Mouse (Mus musculus): ENCODE measurements around the gene AI661453. TPM values are rescaled to one million over a fixed set of nuclear protein-coding genes. Genes with fewer than 3 reads are reported as not detected.
"Not testable (repeated sequence)": the region's sequence is repeated elsewhere in the genome, so short reads cannot be mapped to it uniquely, and the experiment has no call there.

AI661453 gene
- polyA plus RNA-seq, 2 experiments from 2014 or later = not detected

DNA sequence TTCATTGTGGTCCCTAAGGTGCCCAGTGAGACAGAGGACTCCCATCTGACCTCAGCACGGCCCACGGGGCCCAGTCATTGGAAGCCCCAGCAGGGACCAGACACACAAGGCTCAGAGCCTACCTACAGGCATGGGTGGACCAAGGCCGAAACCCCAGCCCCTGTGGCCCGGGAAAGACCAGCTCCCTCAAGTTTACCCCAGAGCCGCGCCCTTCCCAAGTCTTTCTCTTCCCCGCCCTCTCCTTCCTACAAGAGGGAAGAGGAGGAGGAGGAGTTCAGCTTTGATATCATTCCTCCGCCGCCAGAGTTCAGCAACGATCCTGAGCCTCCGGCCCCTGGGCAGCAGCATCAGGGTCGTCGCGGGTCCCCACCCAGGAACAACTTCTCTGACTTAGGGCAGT, 31.6 kb downstream of the AI661453 start:
- ATAC-seq = no peak

DNA sequence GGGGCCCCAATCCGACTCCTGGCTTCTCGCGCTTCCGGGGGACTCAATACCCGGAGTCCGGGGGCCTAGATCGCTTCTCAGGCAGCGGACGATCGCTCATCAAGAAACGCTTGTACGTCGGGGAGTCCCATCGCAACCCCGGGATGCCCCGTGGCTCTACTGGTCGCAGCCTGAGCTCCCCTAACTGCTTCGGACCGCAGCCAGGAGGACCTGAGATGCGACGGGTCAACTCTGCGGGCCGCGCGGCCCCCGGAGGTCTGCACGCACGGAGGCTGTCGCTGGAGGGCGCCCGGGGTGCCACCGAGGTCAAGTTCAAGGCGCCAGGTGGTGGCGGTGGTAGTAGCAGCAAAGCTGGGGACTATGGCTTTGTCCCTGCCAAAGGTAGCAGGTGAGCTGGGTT, 32.1 kb downstream of the AI661453 start:
- no peak for ATAC-seq

DNA sequence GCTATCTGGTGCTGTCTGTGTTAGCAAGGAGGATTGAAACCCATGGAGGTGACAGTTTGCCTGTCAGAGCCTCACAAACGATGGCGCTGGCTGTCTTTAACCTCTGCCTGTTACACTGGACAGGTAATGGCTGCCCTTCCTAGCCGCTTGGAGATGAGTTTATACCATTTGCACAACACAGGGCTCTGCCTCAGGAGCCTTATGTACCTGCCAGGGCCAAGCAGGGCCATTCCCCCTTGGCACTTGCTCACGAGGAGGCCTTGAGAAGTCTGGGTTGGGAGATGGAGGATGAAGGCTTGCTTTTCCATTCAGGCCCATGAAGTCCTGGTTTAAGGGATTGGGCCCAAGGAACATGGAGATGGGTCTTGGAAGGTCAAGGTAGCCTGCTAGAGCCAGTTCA, 33.2 kb downstream of the AI661453 start:
- ATAC-seq = no peak

DNA sequence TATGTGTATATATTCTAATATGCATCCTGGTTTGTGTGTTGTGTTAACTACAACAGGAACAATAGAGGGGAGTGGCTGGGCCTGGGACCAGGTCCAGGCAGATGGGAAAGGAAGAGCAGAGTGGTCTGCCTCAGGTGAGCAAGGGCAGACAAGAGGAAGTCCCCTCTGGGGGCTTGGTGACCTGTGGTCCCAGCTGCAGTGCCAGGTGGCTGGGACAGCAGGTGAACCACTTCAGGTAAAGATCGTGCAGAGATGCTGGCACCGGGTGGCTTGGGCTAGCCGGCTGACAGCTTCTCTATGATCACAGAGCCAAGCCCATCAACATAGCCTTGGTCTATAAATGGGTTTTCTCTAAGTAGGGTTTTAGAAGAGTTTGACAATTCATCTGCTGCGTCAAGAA, 33.7 kb downstream of the AI661453 start:
- ATAC-seq = no peak

DNA sequence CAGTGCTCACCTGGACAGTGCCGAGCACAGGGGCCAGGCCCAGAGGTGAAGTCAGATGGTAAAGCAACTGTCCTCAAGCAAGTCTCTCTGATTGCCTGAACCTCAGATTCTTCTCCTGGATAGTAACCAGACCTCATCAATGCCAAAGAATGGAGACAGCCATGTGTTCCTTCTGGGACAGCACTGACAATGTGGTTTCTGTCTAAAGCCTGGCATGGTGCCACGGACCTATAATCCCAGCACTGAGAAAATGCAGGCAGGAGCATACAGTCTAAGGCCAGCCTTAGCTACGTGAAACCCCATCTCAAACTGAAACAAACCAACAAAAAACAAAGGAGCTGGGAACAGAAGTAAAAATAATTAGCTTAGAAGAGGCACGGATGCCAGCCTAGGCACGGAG, 34.3 kb downstream of the AI661453 start:
- ATAC-seq = no peak

DNA sequence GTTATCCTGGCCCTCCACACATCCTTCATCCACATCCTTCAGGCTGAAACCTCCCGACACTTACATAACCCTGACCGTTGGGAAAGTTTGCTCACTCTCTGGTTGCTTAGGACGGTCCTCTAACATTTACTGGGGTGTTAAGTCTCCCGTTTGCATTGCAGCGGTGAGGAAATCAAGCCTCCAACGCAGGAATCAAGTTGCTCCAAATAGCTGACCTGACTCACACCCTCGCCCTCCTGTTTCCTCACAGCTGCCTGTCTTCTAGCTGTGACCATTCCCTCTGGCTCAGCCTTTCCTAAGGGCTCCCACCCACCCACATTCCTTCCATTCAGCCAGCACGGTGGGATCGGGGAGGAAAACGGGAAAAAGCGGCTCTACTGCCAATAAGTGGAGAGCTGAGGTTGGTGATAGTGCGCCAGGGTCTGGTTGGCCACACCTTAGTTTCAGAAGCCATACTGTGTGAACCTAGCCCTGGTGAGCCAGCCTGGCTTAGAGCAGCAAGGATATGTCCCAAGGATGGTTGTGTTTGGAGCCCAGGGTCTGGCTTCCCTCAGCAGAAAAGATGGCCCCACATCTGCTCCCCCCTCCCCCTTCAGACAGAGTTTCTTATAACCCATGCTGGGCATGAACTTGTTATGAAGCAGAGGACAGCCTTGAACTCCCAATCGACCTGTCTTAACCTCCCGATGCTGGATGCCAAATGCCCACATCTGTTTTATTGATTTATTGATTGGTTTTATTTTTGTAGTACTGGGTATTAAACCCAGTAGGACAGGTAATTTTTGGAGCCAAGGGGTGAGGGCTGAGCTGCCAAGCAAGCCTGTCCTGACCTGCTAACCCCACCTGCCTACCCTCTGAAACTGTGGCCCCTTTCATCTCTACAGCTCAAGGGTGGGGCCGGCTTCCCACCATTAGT, 36.3 kb downstream of the AI661453 start:
- no peak for ATAC-seq

DNA sequence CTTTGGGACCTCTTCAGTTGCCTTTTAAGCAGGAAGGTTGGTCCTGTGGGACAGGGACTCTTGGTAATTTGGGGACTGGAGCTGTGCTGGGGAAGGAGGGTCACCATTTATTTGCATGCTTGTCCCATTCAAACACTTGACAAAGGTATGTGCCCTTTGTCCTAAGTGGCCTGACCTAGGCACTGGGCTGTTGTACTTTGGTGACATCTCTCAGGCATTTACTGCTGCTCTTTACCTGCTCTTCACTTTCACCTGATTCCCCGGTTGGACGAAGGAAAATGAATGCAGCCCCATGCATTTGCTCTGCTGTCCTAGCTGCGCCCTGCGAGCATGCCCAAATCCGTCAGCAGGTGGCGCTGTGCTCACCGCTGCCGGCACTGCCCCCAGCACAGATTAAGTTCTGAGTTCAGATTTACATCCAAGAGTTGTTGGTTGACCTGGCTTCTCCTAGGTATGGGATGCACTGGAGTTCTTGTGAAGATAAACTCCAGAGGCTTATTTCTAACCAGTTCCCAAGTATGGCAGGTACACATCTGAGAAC, 37.1 kb downstream of the AI661453 start:
- peak; percentile 68 for ATAC-seq

DNA sequence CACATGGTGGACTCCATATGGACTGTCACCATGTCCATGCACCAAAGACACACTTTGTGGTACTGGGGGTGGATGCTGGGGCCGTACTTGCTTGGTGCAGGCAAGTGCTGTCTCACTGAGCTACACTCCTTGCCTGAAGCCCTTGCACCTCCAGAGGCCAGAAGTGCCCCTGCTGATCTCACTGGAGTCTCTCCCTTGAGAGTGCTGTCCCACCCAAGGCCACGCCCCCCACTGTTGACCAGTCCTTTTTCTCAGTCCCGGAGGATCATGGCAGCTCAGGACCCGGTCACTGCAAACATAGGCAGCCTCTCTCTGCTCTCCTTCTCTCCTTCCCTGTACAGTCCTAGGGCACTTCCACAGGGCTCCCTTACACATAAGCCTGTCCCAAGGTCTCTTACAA, 37.8 kb downstream of the AI661453 start:
- ATAC-seq = no peak

DNA sequence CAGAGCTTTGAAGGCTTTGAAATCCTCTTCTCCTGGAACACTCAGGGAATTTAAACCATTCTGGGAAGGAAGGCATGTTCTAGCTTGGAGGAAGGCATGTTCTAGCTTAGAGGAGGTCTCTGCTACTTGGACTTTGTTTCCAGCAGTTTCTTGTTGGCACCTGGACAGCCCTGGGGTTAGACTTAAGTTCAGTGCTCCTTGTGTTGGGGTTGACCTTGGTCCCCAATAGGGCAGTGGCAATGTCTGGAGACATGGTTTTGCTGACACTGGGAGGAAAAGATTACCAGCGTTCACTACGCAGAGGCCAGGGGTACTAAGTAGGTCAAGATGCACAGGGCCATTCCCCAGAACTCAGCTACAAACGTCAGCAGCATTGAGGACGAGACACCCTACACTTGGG, 38.8 kb downstream of the AI661453 start:
- no peak for ATAC-seq

DNA sequence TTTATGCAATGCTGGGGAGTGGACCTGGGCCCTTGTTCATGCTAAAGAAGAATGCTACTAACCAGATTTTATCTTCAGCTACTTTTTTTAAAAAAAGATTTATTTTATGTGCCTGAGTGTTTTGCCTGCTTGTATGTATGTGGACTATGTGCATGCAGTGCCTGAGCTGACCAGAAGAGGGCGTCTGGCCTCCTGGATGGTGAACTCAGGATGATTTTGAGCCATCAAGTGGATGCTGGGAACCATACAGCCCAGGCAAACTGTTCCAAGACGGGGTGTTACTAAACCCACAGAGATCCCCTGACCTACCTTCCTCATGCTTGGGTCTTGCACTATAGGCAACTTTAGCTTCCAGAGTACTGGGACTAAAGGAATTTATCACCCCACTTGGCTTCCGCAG, 39.3 kb downstream of the AI661453 start:
- no peak for ATAC-seq

DNA sequence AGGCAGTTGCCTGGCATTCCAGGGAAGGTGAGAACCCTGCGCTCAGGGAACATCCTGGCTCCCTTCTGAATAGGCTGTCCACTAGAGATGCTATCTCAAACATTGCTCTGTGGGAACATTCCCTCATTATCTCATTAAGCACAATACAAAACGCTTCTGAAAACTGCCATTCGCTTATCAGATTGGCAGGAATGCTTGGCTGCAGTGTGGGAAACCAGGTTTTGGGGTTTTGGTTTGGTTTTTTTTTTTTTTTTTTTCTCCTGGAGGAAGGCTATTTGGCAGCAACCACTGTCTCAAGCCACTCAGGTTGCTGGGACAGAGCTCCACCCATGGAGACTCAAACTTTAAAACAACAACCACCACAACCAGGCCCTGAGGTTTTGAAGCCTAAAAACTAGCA, 43.5 kb downstream of the AI661453 start:
- no peak for ATAC-seq

DNA sequence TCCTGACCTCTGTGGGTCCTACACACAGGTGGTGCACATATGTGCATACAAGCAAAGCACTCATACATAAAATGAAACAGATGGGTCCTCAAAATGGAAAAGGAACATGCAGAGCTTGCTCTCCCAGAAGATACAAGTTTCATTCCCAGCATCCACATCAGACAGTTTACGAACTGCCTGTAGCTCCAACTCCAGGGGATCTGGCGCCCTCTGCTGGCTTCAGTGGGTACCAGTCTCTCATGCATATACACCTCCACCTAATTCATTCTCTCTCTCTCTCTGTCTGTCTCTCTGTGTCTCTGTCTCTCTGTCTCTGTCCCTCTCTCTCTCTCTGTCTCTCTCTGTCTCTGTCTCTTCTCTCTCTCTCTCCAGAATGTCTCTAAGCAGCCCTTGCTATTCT, 46.0 kb downstream of the AI661453 start:
- no peak for ATAC-seq

DNA sequence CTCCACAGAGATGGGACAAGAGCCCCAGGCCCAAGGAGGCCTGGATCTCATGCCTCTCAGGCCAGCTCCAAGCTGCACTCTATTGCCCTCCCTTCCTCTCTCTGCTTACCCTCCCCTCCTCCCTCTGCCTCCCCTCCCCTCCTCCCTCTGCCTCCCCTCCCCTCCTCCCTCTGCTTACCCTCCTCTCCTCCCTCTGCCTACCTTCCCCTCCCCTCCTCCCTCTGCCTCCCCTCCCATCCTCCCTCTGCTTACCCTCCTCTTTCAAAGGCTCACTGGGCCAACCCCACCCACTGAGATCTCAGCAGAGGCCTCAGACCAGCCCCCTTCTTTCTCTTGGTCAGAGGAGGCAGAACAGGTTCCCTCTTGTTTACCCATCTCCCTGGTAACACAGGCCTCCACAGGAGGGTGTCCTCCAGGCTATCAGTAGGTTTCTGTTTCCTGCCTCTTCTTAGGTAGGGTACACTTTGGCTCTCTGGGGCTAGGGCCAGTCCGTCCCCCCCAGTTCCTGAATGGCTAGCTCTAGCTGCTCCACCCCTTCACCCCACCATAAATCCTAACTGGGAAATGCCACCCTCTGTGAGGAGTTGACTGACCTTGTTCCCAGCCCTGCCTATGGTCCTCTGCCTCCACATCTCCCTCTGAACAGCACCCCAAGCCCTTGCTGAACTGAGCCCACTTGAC, 48.0 kb downstream of the AI661453 start:
- ATAC-seq = peak; percentile 45

DNA sequence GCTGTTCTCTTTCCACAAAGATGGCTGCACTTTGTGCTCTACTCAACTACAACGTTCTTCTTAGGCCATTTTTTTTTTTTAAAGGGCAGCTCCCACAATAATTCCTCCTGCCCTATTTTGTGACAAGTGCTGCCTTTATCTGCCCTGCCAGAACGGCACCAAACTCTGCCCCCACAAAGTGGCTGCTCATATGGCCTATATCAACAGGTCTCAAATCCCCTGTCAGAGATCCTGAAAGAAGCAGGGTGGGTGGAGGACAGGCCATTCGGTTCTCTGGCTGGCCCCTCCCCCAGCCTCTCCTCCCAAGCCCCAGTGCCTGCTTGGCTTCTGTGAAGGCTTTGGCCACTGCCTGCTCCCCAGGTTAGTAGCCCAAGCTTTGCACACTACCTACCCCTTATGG, 48.6 kb downstream of the AI661453 start:
- no peak for ATAC-seq

DNA sequence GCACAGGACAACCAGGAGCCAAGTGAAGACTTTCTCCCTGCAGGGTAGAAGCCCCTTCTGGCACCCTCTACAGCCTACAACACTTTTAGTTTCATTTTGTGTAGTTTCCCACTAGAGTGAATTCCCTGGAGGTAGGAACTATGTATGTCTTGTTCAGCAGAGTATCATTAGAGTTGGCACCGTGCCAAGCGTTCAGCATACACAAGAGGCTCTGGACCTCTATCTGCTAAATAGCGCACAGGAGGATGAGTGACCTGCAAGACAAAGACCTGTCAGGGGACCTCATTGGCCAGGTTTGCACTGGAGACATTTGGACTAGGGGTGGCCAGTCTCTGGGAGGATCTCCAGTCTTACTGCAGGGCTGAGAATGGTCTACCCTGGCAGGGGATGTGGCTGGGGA, 49.4 kb downstream of the AI661453 start:
- no peak for ATAC-seq

DNA sequence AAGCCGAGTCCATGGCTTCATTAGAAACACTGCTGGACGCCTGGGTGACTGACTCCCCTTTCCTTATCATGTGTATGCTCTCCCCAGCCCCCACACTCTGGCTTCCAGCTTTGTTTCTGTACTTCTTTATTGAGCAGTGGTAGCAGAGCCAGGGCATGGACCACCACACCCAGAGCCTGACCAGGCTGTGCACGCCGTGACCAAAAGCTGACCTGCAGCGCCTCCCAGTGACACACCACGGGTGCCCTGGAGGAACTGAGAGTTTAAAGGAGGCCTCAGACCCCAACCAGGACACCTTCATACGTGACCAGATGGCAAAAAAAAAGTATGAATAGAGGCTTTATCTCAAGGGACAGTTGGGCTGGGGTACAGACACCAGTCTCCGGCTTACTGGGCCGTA, 54.4 kb downstream of the AI661453 start:
- no peak for ATAC-seq

DNA sequence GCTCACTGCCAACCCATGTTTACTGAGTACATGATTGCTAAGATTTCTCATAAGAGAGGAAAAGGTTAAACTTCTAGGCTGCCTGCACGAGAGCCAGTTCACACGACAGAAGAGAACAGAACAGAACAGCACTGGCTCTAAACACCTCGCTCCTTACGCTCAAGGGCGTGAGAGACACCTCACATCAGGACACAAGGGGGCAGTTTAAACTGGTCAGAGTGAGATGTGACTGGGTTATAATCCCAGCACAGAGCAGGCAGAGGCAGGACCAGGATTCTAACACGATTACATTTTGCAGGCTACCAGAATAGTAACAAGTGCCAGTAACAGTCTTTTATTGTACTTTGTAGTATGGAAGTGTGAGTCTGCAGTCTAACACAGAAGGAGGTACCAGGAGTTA, 56.3 kb downstream of the AI661453 start:
- no peak for ATAC-seq

DNA sequence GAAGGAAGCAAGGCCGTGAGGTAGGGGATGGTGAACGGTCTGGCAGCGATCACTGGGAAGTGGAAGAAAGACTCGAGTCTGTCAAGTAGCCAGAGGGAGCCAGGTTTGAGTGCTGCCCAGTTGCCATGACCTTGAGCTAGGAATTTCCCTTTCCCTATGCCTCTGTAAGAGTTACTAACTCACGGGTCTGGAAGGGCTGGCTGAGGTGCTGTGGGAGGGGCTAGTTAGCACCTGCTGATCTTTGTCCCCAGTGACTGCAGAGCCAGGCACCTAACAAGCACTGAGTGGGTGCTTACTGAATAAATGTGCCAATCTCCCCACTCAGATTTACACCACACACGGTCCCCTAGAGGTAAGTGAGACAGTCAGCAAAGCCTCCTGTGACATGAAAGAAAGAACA, 57.2 kb downstream of the AI661453 start:
- ATAC-seq = no peak

DNA sequence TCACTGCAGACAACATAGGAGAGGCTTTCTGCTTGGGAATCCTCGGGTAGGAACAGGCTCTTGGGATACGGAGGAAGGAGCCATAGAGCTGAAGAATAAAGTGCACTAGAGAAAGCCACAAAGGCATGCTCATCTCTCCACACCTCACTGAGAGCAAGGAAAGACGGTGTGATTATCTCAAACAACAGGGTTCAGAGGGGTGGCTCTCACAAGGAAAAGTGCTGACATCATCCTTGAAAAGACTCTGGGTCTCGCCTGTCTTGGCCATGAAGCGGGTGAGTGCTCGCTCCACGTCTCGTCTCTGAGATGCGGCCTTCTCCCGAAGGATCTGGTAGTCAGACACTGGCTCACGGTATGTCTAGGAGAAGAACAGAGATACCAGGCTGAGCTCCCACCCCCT, 57.7 kb downstream of the AI661453 start:
- no peak for ATAC-seq

DNA sequence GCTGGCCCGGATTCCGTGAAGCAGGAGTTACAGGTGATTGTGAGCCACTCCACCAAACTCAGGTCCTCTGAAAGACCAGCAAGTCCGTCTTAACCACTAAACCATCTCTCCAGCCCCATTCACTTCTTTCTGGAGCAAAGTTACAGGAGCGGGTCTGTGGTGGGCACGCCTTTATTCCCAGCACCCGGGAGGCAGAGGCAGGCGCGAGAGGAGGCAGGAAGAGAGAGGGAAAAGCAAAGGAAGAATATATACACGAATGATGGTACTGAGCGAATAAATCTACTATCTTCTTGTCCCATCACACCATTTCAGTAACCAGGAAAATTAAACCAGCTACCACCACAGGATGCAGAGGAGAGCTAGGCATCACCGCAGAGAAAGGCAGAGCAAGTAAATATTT, 65.1 kb downstream of the AI661453 start:
- ATAC-seq = no peak

DNA sequence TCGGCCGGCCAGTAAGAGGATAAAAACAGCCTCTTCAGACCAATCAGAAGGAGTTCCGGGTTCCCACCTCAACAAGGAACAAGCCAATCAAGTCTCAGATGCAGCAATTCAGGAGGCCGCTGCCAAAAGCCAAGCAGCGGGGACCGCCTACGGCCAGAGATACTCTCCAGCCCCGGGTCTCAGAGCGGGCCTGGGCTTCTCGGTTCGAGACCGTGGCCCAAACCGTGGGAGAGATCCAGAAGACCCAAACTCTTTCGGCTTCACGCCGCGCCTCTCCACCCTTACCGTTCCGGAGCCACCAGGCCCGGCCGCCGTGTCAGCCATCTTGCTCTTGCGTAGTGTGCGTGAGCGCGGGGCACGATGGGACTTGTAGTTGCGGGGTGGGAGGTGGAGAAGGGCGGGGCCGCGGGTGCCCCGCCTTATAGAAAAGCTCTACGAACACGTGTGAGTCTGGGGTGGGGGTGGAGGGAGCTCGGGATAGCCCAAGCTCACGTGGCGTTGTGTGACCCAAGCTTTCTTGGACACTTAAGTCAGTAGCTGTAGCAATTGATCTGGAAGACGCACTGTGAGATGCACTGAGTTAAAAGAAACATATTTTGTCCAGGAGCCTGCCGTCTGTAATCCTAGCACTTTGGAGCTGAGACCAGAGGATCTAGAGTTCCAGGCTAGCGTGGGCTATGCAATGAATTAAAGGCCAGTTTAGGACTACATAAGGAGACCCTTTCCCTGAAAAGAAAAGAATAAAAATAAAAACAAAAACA, 65.7 kb downstream of the AI661453 start, which contains the start of gene Taf8:
Gene Taf8, minus strand, starts transcription at position 347 of the 761 bp plus-strand sequence.
- ATAC-seq = peak; percentile 84

DNA sequence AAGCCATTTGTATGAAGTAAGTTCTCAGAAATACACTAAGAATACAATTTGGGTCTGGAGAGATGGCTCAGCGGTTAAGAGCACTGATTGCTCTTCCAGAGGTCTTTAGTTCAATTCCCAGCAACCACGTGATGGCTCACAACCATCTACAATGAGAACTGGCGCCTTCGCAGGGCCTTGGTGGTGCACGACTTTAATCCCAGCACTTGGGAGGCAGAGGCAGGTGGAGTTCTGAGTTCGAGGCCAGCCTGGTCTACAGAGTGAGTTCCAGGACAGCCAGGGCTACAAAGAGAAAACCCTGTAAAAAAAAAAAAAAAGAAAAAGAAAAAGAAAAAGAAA, 66.3 kb downstream of the AI661453 start:
- ATAC-seq = not testable (repeated sequence)

DNA sequence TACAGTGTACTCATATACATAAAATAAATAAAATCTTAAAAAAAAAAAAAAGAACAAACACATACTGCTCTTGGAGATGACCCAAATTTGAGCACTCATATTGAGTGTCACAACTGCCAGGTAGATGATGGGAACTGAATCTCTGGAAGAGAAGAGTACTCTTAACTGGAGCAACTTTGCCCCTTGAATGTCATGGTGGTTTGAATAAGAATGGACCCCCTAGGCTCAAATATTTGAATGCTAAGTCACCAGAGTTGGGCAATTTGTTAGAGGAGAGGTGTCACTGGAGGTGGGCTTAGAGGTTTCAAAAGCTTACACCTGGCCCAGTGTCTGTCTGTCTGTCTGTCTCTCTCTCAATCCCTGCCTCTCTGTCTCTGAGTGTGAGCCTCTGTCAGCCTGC, 67.3 kb downstream of the AI661453 start:
- no peak for ATAC-seq
